Comparison of ENCODE assay signal across 17 mouse cellular contexts in genomic region chr17:83010845-83011244, GRCm38 (mm10).
DNase-seq lines count a peak whose midpoint lies in the region; ATAC-seq and TF ChIP-seq lines count a peak whose summit lies in the region.
"Had no signal": no experiment of that assay in that cellular context is flagged by ENCODE, and none has a peak within 500 bp of the region (broad histone marks: within the 10 kb centered on the region; RNA-seq: fewer than 3 reads in every experiment).

No protein-coding gene starts in this region.

- no peak overlapping the region for H3K27ac ChIP-seq in lung, embryonic 14.5 days (ENCODE audit: low read depth)
- H3K27ac ChIP-seq: forebrain, embryonic 12.5 days; heart, embryonic 15.5 days; intestine, embryonic 15.5 days; lung, embryonic 15.5 days; neural tube, embryonic 12.5 days; stomach, embryonic 15.5 days had no signal

- no peak for ATAC-seq in lung, embryonic 14.5 days (ENCODE audit: insufficient read depth)
- ATAC-seq: intestine, embryonic 15.5 days had no signal

- H3K4me2 ChIP-seq in lung, embryonic 14.5 days = no peak overlapping the region
- H3K4me2 ChIP-seq: forebrain, embryonic 12.5 days; heart, embryonic 15.5 days; intestine, embryonic 15.5 days; lung, embryonic 15.5 days; neural tube, embryonic 12.5 days; stomach, embryonic 15.5 days had no signal

- DNase-seq in lung, embryonic 14.5 days = peak; percentile 81
- no peak for DNase-seq in lung, postnatal 4 days
- peak; percentile 62 for DNase-seq in R1 (ENCODE audit: low read depth, low spot score)
- peak; percentile 48 for DNase-seq in embryo, embryonic 9.5 days (ENCODE audit: extremely low spot score)
- peak; percentile 62 for DNase-seq in mesoderm, embryonic 11.5 days (ENCODE audit: low read depth, low spot score)
- no peak for DNase-seq in spleen, postnatal 4 days (ENCODE audit: low spot score in 2 of 2)
- DNase-seq in spleen, postnatal 10 days (ENCODE audit: low spot score in 2 of 2) = no peak
- no peak for DNase-seq in left cerebral cortex, adult 9 months (ENCODE audit: low spot score in 2 of 2)
- DNase-seq: gastrocnemius, postnatal 25 days; midbrain, embryonic 14.5 days; right cerebral cortex, postnatal 14 days had no signal

- no peaks in the 10 kb centered on the region for H3K27me3 ChIP-seq in lung, embryonic 14.5 days (ENCODE audit: insufficient read depth, low read length)
- H3K27me3 ChIP-seq: forebrain, embryonic 12.5 days; intestine, embryonic 15.5 days; lung, embryonic 15.5 days; neural tube, embryonic 12.5 days; stomach, embryonic 15.5 days had no signal

- H3K36me3 ChIP-seq in lung, embryonic 14.5 days (ENCODE audit: insufficient read depth) = no peaks in the 10 kb centered on the region
- H3K36me3 ChIP-seq: forebrain, embryonic 12.5 days; heart, embryonic 15.5 days; intestine, embryonic 15.5 days; lung, embryonic 15.5 days; neural tube, embryonic 12.5 days; stomach, embryonic 15.5 days had no signal

- no peak overlapping the region for H3K9ac ChIP-seq in lung, embryonic 14.5 days
- H3K9ac ChIP-seq: forebrain, embryonic 12.5 days; heart, embryonic 15.5 days; intestine, embryonic 15.5 days; lung, embryonic 15.5 days; neural tube, embryonic 12.5 days; stomach, embryonic 15.5 days had no signal

- H3K4me1 ChIP-seq in lung, embryonic 14.5 days (ENCODE audit: insufficient read depth) = no peaks in the 10 kb centered on the region
- H3K4me1 ChIP-seq: forebrain, embryonic 12.5 days; heart, embryonic 15.5 days; intestine, embryonic 15.5 days; lung, embryonic 15.5 days; neural tube, embryonic 12.5 days; stomach, embryonic 15.5 days had no signal

- 97% methylated on average over 1 of the region's 1 CpGs for WGBS in lung, embryonic 14.5 days

- TF ChIP-seq CTCF in lung, embryonic 14.5 days (IDR thresholded peaks at IDR 0.05; ENCODE audit: low read depth) = no peak

- H3K9me3 ChIP-seq in lung, embryonic 14.5 days (ENCODE audit: low read depth, low read length) = no peaks in the 10 kb centered on the region
- H3K9me3 ChIP-seq: forebrain, embryonic 12.5 days; heart, embryonic 15.5 days; intestine, embryonic 15.5 days; lung, embryonic 15.5 days; neural tube, embryonic 12.5 days; stomach, embryonic 15.5 days had no signal

- H3K4me3 ChIP-seq in lung, embryonic 14.5 days (ENCODE audit: low read depth, low read length) = no peak overlapping the region
- H3K4me3 ChIP-seq: forebrain, embryonic 12.5 days; heart, embryonic 15.5 days; intestine, embryonic 15.5 days; lung, embryonic 15.5 days; neural tube, embryonic 12.5 days; stomach, embryonic 15.5 days had no signal

Comparison
In these comparisons a context has a peak if more than half of its experiments do, and no peak if none do; other contexts are left out.
1. DNase-seq: peak in lung, embryonic 14.5 days (single experiment), R1 (single experiment), embryo, embryonic 9.5 days (single experiment) and mesoderm, embryonic 11.5 days (single experiment); none in lung, postnatal 4 days (0 of 2), spleen, postnatal 4 days (0 of 2), spleen, postnatal 10 days (0 of 2) and left cerebral cortex, adult 9 months (0 of 2).